8 mouse cellular contexts compared by ENCODE assay signal in the genomic region with DNA sequence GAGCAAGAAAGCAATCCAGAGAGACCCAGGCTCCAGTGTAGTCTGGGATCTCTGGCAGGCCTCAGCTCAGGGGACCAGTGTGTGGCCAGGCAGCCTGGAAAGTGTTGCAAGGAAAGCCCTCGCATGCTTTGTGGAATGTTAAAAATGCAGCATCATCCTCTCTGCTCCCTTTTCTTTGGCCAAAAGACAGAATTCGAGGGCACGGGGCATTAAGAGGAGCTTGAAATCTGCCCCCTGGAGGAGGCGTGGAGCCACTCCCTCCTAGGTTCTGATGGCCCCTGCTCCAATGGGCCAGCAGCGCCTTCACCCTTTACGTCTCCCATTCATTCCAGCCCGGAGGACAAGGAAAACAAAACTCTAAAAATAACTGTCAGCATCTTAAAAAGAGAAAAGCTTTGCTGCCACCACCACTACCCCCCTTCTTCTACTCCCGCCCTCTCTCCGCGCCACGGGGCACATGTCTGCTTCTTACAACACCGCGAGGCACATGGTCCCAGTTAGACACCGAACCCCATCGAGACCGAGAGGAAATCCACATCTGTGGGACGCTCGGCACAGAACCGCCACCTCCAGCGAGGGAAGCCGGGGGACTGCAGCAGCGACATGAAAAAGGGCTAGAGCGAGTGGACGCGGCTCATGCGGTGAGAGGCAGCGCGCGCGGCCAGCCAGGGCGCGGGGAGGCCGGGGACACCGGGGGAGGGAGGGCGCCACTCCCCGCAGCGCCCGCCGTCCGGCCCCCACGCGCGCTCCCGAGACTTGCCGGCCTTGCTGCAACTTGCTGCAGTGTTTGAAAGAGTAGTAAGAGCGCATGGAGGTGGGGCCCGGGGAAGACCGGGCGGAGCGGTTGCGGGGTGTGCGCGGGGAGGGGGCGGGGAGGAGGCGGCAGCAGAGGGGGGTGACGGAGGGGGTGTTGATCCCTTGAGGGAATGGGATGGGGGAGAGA. TPM values are rescaled to one million over a fixed set of nuclear protein-coding genes. Genes with fewer than 3 reads are reported as not detected.
DNase-seq lines count a peak whose midpoint lies in the region; ATAC-seq and TF ChIP-seq lines count a peak whose summit lies in the region.

TSS of gene Ptchd4 (plus strand) at position 279 of the 943 bp plus-strand sequence.

- H3K4me3 ChIP-seq in kidney, embryonic 14.5 days (ENCODE audit: low read length), result peak within 1 kb of the TSS; percentile 59
- peak within 1 kb of the TSS; percentile 61 for H3K4me3 ChIP-seq in forebrain, postnatal 0 days (ENCODE audit: low read depth, low read length)
- H3K4me3 ChIP-seq in intestine, embryonic 15.5 days (replicated peaks), result peak within 1 kb of the TSS; percentile 55
- peak within 1 kb of the TSS; percentile 60 for H3K4me3 ChIP-seq in limb, embryonic 15.5 days
- H3K4me3 ChIP-seq in olfactory bulb, adult 2 months (ENCODE audit: insufficient read depth, low read depth, low read length), result peak within 1 kb of the TSS; percentile 60

- DNase-seq in kidney, adult 8-10 months, result no peak
- peak; percentile 64 for DNase-seq in cerebellum, adult 8-10 months
- DNase-seq in forebrain, postnatal 0 days, result peak; percentile 65
- DNase-seq in spleen, adult 12 weeks (ENCODE audit: low spot score), result no peak

- H3K36me3 ChIP-seq in kidney, embryonic 14.5 days (ENCODE audit: control insufficient read depth, insufficient read depth, low read length), result no peaks in the 10 kb centered on the region
- H3K36me3 ChIP-seq in forebrain, postnatal 0 days (ENCODE audit: insufficient read depth), result no peaks in the 10 kb centered on the region
- no peaks in the 10 kb centered on the region for H3K36me3 ChIP-seq in intestine, embryonic 15.5 days
- no peaks in the 10 kb centered on the region for H3K36me3 ChIP-seq in limb, embryonic 15.5 days

- no peak within 1 kb of the TSS for H3K27ac ChIP-seq in kidney, embryonic 14.5 days (ENCODE audit: low read depth, low read length)
- H3K27ac ChIP-seq in forebrain, postnatal 0 days (ENCODE audit: low read depth, low read length), result peak within 1 kb of the TSS; percentile 76
- H3K27ac ChIP-seq in intestine, embryonic 15.5 days, result no peak within 1 kb of the TSS
- peak within 1 kb of the TSS; percentile 54 for H3K27ac ChIP-seq in limb, embryonic 15.5 days
- H3K27ac ChIP-seq in olfactory bulb, adult 2 months (ENCODE audit: insufficient read depth, low read depth, low read length), result peak within 1 kb of the TSS; percentile 24; the same call in 1 of the 2 replicates

- TF ChIP-seq CTCF in forebrain, postnatal 0 days (IDR thresholded peaks at IDR 0.05; ENCODE audit: low read depth), result no peak; the same call in 1 of the 2 replicates
- no peak for TF ChIP-seq CTCF in olfactory bulb, adult 2 months (IDR thresholded peaks at IDR 0.05; ENCODE audit: insufficient read depth, low read depth, low read length)

- WGBS in kidney, embryonic 14.5 days, result under 1% methylated on average over 48 of the region's 56 CpGs
- WGBS in forebrain, postnatal 0 days, result under 1% methylated on average over 53 of the region's 56 CpGs
- under 1% methylated on average over 56 of the region's 56 CpGs for WGBS in intestine, embryonic 15.5 days
- under 1% methylated on average over 46 of the region's 56 CpGs for WGBS in limb, embryonic 15.5 days
- WGBS in olfactory bulb, adult 2 months, result 1% methylated on average over 55 of the region's 56 CpGs

- ATAC-seq in kidney, embryonic 14.5 days (ENCODE audit: low FRiP score, low TSS enrichment), result peak; percentile 88
- peak; percentile 89 for ATAC-seq in forebrain, postnatal 0 days
- peak; percentile 81 for ATAC-seq in intestine, embryonic 15.5 days
- ATAC-seq in limb, embryonic 15.5 days (ENCODE audit: insufficient number of reproducible peaks, low FRiP score, low TSS enrichment, low read depth), result peak; percentile 72

- H3K9ac ChIP-seq in kidney, embryonic 14.5 days (ENCODE audit: low read depth, low read length), result peak within 1 kb of the TSS; percentile 40; the same call in 1 of the 2 replicates
- peak within 1 kb of the TSS; percentile 59 for H3K9ac ChIP-seq in forebrain, postnatal 0 days
- peak within 1 kb of the TSS; percentile 34 for H3K9ac ChIP-seq in intestine, embryonic 15.5 days
- peak within 1 kb of the TSS; percentile 58 for H3K9ac ChIP-seq in limb, embryonic 15.5 days

- no peaks in the 10 kb centered on the region for H3K9me3 ChIP-seq in kidney, embryonic 14.5 days (ENCODE audit: control insufficient read depth, low read length)
- H3K9me3 ChIP-seq in forebrain, postnatal 0 days (ENCODE audit: low read length), result no peaks in the 10 kb centered on the region
- no peaks in the 10 kb centered on the region for H3K9me3 ChIP-seq in intestine, embryonic 15.5 days
- no peaks in the 10 kb centered on the region for H3K9me3 ChIP-seq in limb, embryonic 15.5 days

- H3K27me3 ChIP-seq in kidney, embryonic 14.5 days (ENCODE audit: control insufficient read depth, insufficient read depth, low read length), result peaks cover 4% of the 10 kb centered on the region
- H3K27me3 ChIP-seq in forebrain, postnatal 0 days (ENCODE audit: insufficient read depth, low read length), result no peaks in the 10 kb centered on the region
- H3K27me3 ChIP-seq in intestine, embryonic 15.5 days (replicated peaks), result peaks cover 15% of the 10 kb centered on the region; the same call in 1 of the 2 replicates
- H3K27me3 ChIP-seq in limb, embryonic 15.5 days, result peaks cover 16% of the 10 kb centered on the region

- TF ChIP-seq POLR2A in olfactory bulb, adult 2 months (IDR thresholded peaks at IDR 0.05; ENCODE audit: insufficient read depth, low read depth, low read length), result no peak

- H3K4me2 ChIP-seq in kidney, embryonic 14.5 days (replicated peaks; ENCODE audit: low read depth, low read length), result peak within 1 kb of the TSS; percentile 81
- H3K4me2 ChIP-seq in forebrain, postnatal 0 days (ENCODE audit: low read depth), result peak within 1 kb of the TSS; percentile 80
- H3K4me2 ChIP-seq in intestine, embryonic 15.5 days (replicated peaks), result peak within 1 kb of the TSS; percentile 95
- H3K4me2 ChIP-seq in limb, embryonic 15.5 days, result peak within 1 kb of the TSS; percentile 97

- no peaks in the 10 kb centered on the region for H3K4me1 ChIP-seq in kidney, embryonic 14.5 days (ENCODE audit: control insufficient read depth, insufficient read depth, low read length)
- H3K4me1 ChIP-seq in forebrain, postnatal 0 days (ENCODE audit: insufficient read depth), result no peaks in the 10 kb centered on the region
- no peaks in the 10 kb centered on the region; the same call in 1 of the 2 replicates for H3K4me1 ChIP-seq in intestine, embryonic 15.5 days (replicated peaks)
- H3K4me1 ChIP-seq in limb, embryonic 15.5 days, result peaks cover 13% of the 10 kb centered on the region; the same call in 1 of the 2 replicates
- peaks cover 7% of the 10 kb centered on the region; the same call in 1 of the 2 replicates for H3K4me1 ChIP-seq in olfactory bulb, adult 2 months (ENCODE audit: control insufficient read depth, insufficient read depth, low read length)

RNA-seq across cellular contexts. Expression of gene Ptchd4, which starts in this region (rescaled TPM):
- polyA plus RNA-seq in kidney, embryonic 14.5 days (2014; fragmentation: Nextera tagmentation; extraction: Ambion mirVana), result 0.70 and 0.83 TPM in 2 replicates
- total RNA-seq in forebrain, postnatal 0 days (2014; rRNA removed), result 4.5 and 6.3 TPM in 2 replicates
- polyA plus RNA-seq in forebrain, postnatal 0 days (2015; fragmentation: Nextera tagmentation; extraction: Ambion mirVana), result 2.6 and 6.1 TPM in 2 replicates
- polyA plus RNA-seq in intestine, embryonic 15.5 days (2015; fragmentation: Nextera tagmentation; extraction: Ambion mirVana), result 0.10 and 0.33 TPM in 2 replicates
- 5.3 and 7.3 TPM in 2 replicates for polyA plus RNA-seq in limb, embryonic 15.5 days (2015; fragmentation: Nextera tagmentation; extraction: Ambion mirVana)
- polyA plus RNA-seq in olfactory bulb, adult 2 months (2012; ENCODE audit: insufficient read depth, insufficient read length, low replicate concordance, missing spikeins), result not detected in 2 replicates

Comparison
In these comparisons a context has a peak if more than half of its experiments do, and no peak if none do; other contexts are left out.
1. Peak in ATAC-seq, H3K4me3 ChIP-seq, H3K9ac ChIP-seq and H3K4me2 ChIP-seq in kidney, embryonic 14.5 days; RNA of the gene not detected or under 1 TPM.
2. Peak in ATAC-seq, H3K4me3 ChIP-seq, H3K9ac ChIP-seq and H3K4me2 ChIP-seq in intestine, embryonic 15.5 days; RNA of the gene not detected or under 1 TPM.
3. H3K27ac ChIP-seq: peak in forebrain, postnatal 0 days (single experiment), limb, embryonic 15.5 days (single experiment) and olfactory bulb, adult 2 months (single experiment); none in kidney, embryonic 14.5 days (single experiment) and intestine, embryonic 15.5 days (single experiment).
4. DNase-seq: peak in cerebellum, adult 8-10 months (single experiment) and forebrain, postnatal 0 days (single experiment); none in kidney, adult 8-10 months (0 of 2) and spleen, adult 12 weeks (single experiment).
5. Peak in every context shown above with its lines, with median percentiles within 50 percentile points of each other: ATAC-seq, H3K4me2 ChIP-seq, H3K4me3 ChIP-seq and H3K9ac ChIP-seq.